Mouse (Mus musculus) liver, embryonic 16.5 days (tissue): ENCODE results near the gene Vezf1. TPM values are rescaled to one million over a fixed set of nuclear protein-coding genes. Genes with fewer than 3 reads are reported as not detected.

Experiments
- ATAC-seq: fragments of 200-750 bp; cut with Nextera tagmentation; 2 replicates; pipeline ENCODE4 v1.8.0; 2017; ENCODE audit warnings: low read depth, mild to moderate bottlenecking, moderate number of reproducible peaks, moderate library complexity
- H3K27ac ChIP-seq: fragments of 300-500 bp; sonication (generic); 2 replicates; pipeline ENCODE4 v1.5.1; 2014; ENCODE audit warnings: mild to moderate bottlenecking, low read length
- H3K27me3 ChIP-seq: fragments of 300-500 bp; sonication (generic); 2 replicates; pipeline ENCODE4 v1.6.1; 2014; ENCODE audit warnings: low read depth, low read length, mixed read lengths; ENCODE audit not compliant: control insufficient read depth, insufficient read depth
- H3K36me3 ChIP-seq: fragments of 300-500 bp; sonication (generic); 2 replicates; pipeline ENCODE4 v1.6.1; 2014; ENCODE audit warnings: mild to moderate bottlenecking; ENCODE audit not compliant: control insufficient read depth, insufficient read depth
- H3K4me1 ChIP-seq: fragments of 300-500 bp; sonication (generic); 2 replicates; pipeline ENCODE4 v1.6.1; 2014; ENCODE audit warnings: low read depth, low read length, mixed read lengths; ENCODE audit not compliant: control insufficient read depth
- H3K4me2 ChIP-seq: fragments of 300-500 bp; sonication (generic); 2 replicates; pipeline ENCODE4 v1.6.1; 2014; ENCODE audit warnings: low read depth, low read length, mixed read lengths
- H3K4me3 ChIP-seq: fragments of 300-500 bp; sonication (generic); 2 replicates; pipeline ENCODE4 v1.5.1; 2014; ENCODE audit warnings: low read depth, mild to moderate bottlenecking, low read length
- H3K9ac ChIP-seq: fragments of 300-500 bp; sonication (generic); 2 replicates; pipeline ENCODE4 v1.6.1; 2014; ENCODE audit warnings: low read depth, low read length
- H3K9me3 ChIP-seq: fragments of 300-500 bp; sonication (generic); replicated peaks from 2 replicates; pipeline ENCODE4 v1.6.1; 2016; ENCODE audit warnings: low read length; ENCODE audit not compliant: control insufficient read depth
- WGBS: fragments of 180-500 bp; shearing (Covaris S2); extraction: QIAGEN DNeasy Blood & Tissue Kit; methylation state at CpG from one replicate; pipeline ENCODE4 v1.1.7; 2014; ENCODE audit not compliant: insufficient replicate concordance; 5-methylcytosine and 5-hydroxymethylcytosine counted together
- polyA plus RNA-seq: library from polyadenylated mRNA; unstranded; fragments of >200 nt; fragmentation: Nextera tagmentation; extraction: Ambion mirVana; gene quantifications from 2 replicates; pipeline ENCODE4 v1.2.1, GENCODE M21; 2015

The Vezf1 gene
- polyA plus RNA-seq, 1 experiment from 2014 or later, result 7.7 TPM

- ATAC-seq, result no peak
- Histone ChIP-seq H3K9me3 (no peaks in the 10 kb centered on the region), H3K27ac (peak overlapping the region; percentile 99)
Measured at GRCm38 (mm10) chr11:88048961-88049670, 19.0 kb upstream of the Vezf1 start.

GRCm38 (mm10) chr11:88049732-88050131, 18.3 kb upstream of the Vezf1 start:
- Histone ChIP-seq H3K27me3 (no peaks in the 10 kb centered on the region), H3K27ac (no peak overlapping the region), H3K4me2 (peak overlapping the region; percentile 73), H3K9me3 (no peaks in the 10 kb centered on the region), H3K9ac (peak overlapping the region; percentile 100), H3K36me3 (peaks cover 30% of the 10 kb centered on the region), H3K4me1 (peaks cover 24% of the 10 kb centered on the region), H3K4me3 (peak overlapping the region; percentile 100)
- ATAC-seq, result no peak

More at GRCm38 (mm10) chr11:88048961-88049670, 19.0 kb upstream of the Vezf1 start:
- peaks cover 27% of the 10 kb centered on the region for H3K36me3 ChIP-seq
- 11% methylated on average over 26 of the region's 26 CpGs for WGBS
- peak overlapping the region; percentile 100 for H3K4me3 ChIP-seq
- H3K27me3 ChIP-seq, result no peaks in the 10 kb centered on the region
- H3K9ac ChIP-seq, result peak overlapping the region; percentile 100
- peak overlapping the region; percentile 73 for H3K4me2 ChIP-seq
- H3K4me1 ChIP-seq, result peaks cover 24% of the 10 kb centered on the region

GRCm38 (mm10) chr11:88052638-88053037, 15.4 kb upstream of the Vezf1 start:
- Histone ChIP-seq H3K4me3 (no peak overlapping the region), H3K9ac (no peak overlapping the region), H3K27ac (no peak overlapping the region), H3K4me2 (no peak overlapping the region), H3K4me1 (peaks cover 14% of the 10 kb centered on the region), H3K9me3 (no peaks in the 10 kb centered on the region), H3K27me3 (no peaks in the 10 kb centered on the region), H3K36me3 (peaks cover 35% of the 10 kb centered on the region)
- no peak for ATAC-seq
- WGBS, result 85% methylated on average over 4 of the region's 4 CpGs

- 73% methylated on average over 3 of the region's 3 CpGs for WGBS
- Histone ChIP-seq H3K4me3 (no peak overlapping the region), H3K27ac (no peak overlapping the region), H3K4me2 (no peak overlapping the region), H3K9me3 (no peaks in the 10 kb centered on the region), H3K27me3 (no peaks in the 10 kb centered on the region), H3K4me1 (peaks cover 14% of the 10 kb centered on the region), H3K36me3 (peaks cover 35% of the 10 kb centered on the region), H3K9ac (no peak overlapping the region)
- ATAC-seq, result no peak
Measured at GRCm38 (mm10) chr11:88053821-88054220, 14.3 kb upstream of the Vezf1 start.

GRCm38 (mm10) chr11:88054589-88054988, 13.5 kb upstream of the Vezf1 start:
- H3K27me3 ChIP-seq, result no peaks in the 10 kb centered on the region
- no peak for ATAC-seq
- H3K4me2 ChIP-seq, result no peak overlapping the region
- H3K4me3 ChIP-seq, result no peak overlapping the region
- no peak overlapping the region for H3K9ac ChIP-seq
- 72% methylated on average over 1 of the region's 1 CpGs for WGBS
- peaks cover 14% of the 10 kb centered on the region for H3K4me1 ChIP-seq
- no peaks in the 10 kb centered on the region for H3K9me3 ChIP-seq
- H3K36me3 ChIP-seq, result peaks cover 28% of the 10 kb centered on the region
- no peak overlapping the region for H3K27ac ChIP-seq

GRCm38 (mm10) chr11:88055777-88056176, 12.3 kb upstream of the Vezf1 start:
- Histone ChIP-seq H3K4me3 (no peak overlapping the region), H3K4me2 (no peak overlapping the region), H3K4me1 (peaks cover 7% of the 10 kb centered on the region), H3K27ac (no peak overlapping the region), H3K36me3 (peaks cover 20% of the 10 kb centered on the region), H3K27me3 (no peaks in the 10 kb centered on the region), H3K9ac (no peak overlapping the region), H3K9me3 (no peaks in the 10 kb centered on the region)
- 77% methylated on average over 2 of the region's 2 CpGs for WGBS
- ATAC-seq, result no peak

- no peak for ATAC-seq
- Histone ChIP-seq H3K9me3 (no peaks in the 10 kb centered on the region), H3K4me3 (no peak overlapping the region), H3K36me3 (peaks cover 12% of the 10 kb centered on the region), H3K9ac (no peak overlapping the region), H3K27me3 (no peaks in the 10 kb centered on the region), H3K4me2 (no peak overlapping the region), H3K4me1 (no peaks in the 10 kb centered on the region), H3K27ac (no peak overlapping the region)
- WGBS, result 63% methylated on average over 2 of the region's 2 CpGs
Measured at GRCm38 (mm10) chr11:88057788-88058187, 10.3 kb upstream of the Vezf1 start.

GRCm38 (mm10) chr11:88059141-88059540, 8.9 kb upstream of the Vezf1 start:
- Histone ChIP-seq H3K9me3 (no peaks in the 10 kb centered on the region), H3K4me1 (no peaks in the 10 kb centered on the region), H3K4me3 (no peak overlapping the region), H3K36me3 (peaks cover 8% of the 10 kb centered on the region), H3K4me2 (no peak overlapping the region), H3K27me3 (no peaks in the 10 kb centered on the region), H3K9ac (no peak overlapping the region), H3K27ac (no peak overlapping the region)
- 50% methylated on average over 2 of the region's 2 CpGs for WGBS
- ATAC-seq, result peak; percentile 60

GRCm38 (mm10) chr11:88061892-88062625, 6.0 kb upstream of the Vezf1 start:
- Histone ChIP-seq H3K4me1 (peaks cover under 1% of the 10 kb centered on the region), H3K27me3 (no peaks in the 10 kb centered on the region), H3K9ac (no peak overlapping the region), H3K36me3 (no peaks in the 10 kb centered on the region), H3K4me3 (no peak overlapping the region), H3K27ac (no peak overlapping the region), H3K4me2 (no peak overlapping the region), H3K9me3 (no peaks in the 10 kb centered on the region)
- 57% methylated on average over 2 of the region's 2 CpGs for WGBS
- ATAC-seq, result peak; percentile 19; the same call in 1 of the 2 replicates
